Mouse (Mus musculus) heart, postnatal 0 days (tissue): Measurements from ENCODE around the gene Cmas. TPM values are rescaled to one million over a fixed set of nuclear protein-coding genes. Genes with fewer than 3 reads are reported as not detected.

Experiments
- ATAC-seq: fragments of 200-750 bp; cut with Nextera tagmentation; 2 replicates; pipeline ENCODE4 v1.8.0; 2017; ENCODE audit warnings: low read depth, moderate number of reproducible peaks, moderate library complexity; ENCODE audit not compliant: insufficient read depth
- DNase-seq: peaks from one replicate; pipeline ENCODE4 v3.0.0-alpha.2; 2016; ENCODE audit warnings: low spot score
- H3K27ac ChIP-seq: fragments of 300-500 bp; sonication (generic); 2 replicates; pipeline ENCODE4 v1.5.1; 2014; ENCODE audit warnings: low read depth, mild to moderate bottlenecking
- H3K27me3 ChIP-seq: fragments of 300-500 bp; sonication (generic); 2 replicates; pipeline ENCODE4 v1.6.1; 2014; ENCODE audit warnings: low read length, mixed read lengths; ENCODE audit not compliant: control insufficient read depth, insufficient read depth
- H3K36me3 ChIP-seq: fragments of 300-500 bp; sonication (generic); replicated peaks from 2 replicates; pipeline ENCODE4 v1.6.1; 2014; ENCODE audit warnings: low read length, mixed read lengths; ENCODE audit not compliant: control insufficient read depth, insufficient read depth
- H3K4me1 ChIP-seq: fragments of 300-500 bp; sonication (generic); 2 replicates; pipeline ENCODE4 v1.6.1; 2014; ENCODE audit warnings: antibody characterized with exemption; ENCODE audit not compliant: control insufficient read depth, insufficient read depth
- H3K4me2 ChIP-seq: fragments of 300-500 bp; sonication (generic); 2 replicates; pipeline ENCODE4 v1.6.1; 2014; ENCODE audit warnings: low read depth, mild to moderate bottlenecking, low read length, moderate library complexity
- H3K4me3 ChIP-seq: fragments of 300-500 bp; sonication (generic); 2 replicates; pipeline ENCODE4 v1.5.1; 2014; ENCODE audit warnings: low read depth, low read length
- H3K9ac ChIP-seq: fragments of 300-500 bp; sonication (generic); replicated peaks from 2 replicates; pipeline ENCODE4 v1.6.1; 2014; ENCODE audit warnings: low read depth, low read length, mixed read lengths
- H3K9me3 ChIP-seq: fragments of 300-500 bp; sonication (generic); replicated peaks from 2 replicates; pipeline ENCODE4 v1.6.1; 2016; ENCODE audit warnings: low read length; ENCODE audit not compliant: control insufficient read depth
- CTCF ChIP-seq: IDR thresholded peaks from 2 replicates; pipeline ENCODE4 v1.5.1; 2016; ENCODE audit warnings: antibody characterized with exemption, control low read depth, low read depth
- EP300 ChIP-seq: IDR thresholded peaks from 2 replicates; pipeline ENCODE4 v1.6.1; 2016; ENCODE audit warnings: antibody characterized with exemption, low read depth
- WGBS: fragments of 180-500 bp; shearing (Covaris S2); extraction: QIAGEN DNeasy Blood & Tissue Kit; methylation state at CpG from one replicate; pipeline ENCODE4 v1.1.7; 2014; 5-methylcytosine and 5-hydroxymethylcytosine counted together
- polyA plus RNA-seq: library from polyadenylated mRNA; unstranded; fragments of >200 nt; fragmentation: Nextera tagmentation; extraction: Ambion mirVana; gene quantifications from 2 replicates; pipeline ENCODE4 v1.2.1, GENCODE M21; 2015
- total RNA-seq: library from RNA; depleted of rRNA; stranded (reverse); fragments of >200 nt; gene quantifications from 2 replicates; pipeline ENCODE4 v1.2.3, GENCODE M21; 2014; ENCODE audit warnings: low replicate concordance

Cmas gene
- total and polyA plus RNA-seq, 2 experiments from 2014 or later: 30.0 to 47.5 TPM

GRCm38 (mm10) chr6:142715026-142715425, 41.5 kb upstream of the Cmas start:
- no peak overlapping the region for H3K4me3 ChIP-seq
- DNase-seq: no peak
- TF ChIP-seq CTCF: no peak
- TF ChIP-seq EP300: no peak
- no peak overlapping the region for H3K4me2 ChIP-seq
- H3K27ac ChIP-seq: no peak overlapping the region; the same call in 1 of the 2 replicates
- no peak for ATAC-seq
- H3K36me3 ChIP-seq: no peaks in the 10 kb centered on the region
- WGBS: 56% methylated on average over 8 of the region's 8 CpGs
- no peaks in the 10 kb centered on the region for H3K27me3 ChIP-seq
- no peak overlapping the region for H3K9ac ChIP-seq
- no peaks in the 10 kb centered on the region for H3K9me3 ChIP-seq
- H3K4me1 ChIP-seq: no peaks in the 10 kb centered on the region

- Histone ChIP-seq H3K9me3 (no peaks in the 10 kb centered on the region), H3K27me3 (no peaks in the 10 kb centered on the region), H3K27ac (no peak overlapping the region), H3K4me2 (no peak overlapping the region), H3K36me3 (no peaks in the 10 kb centered on the region), H3K4me3 (no peak overlapping the region), H3K9ac (no peak overlapping the region), H3K4me1 (no peaks in the 10 kb centered on the region)
- DNase-seq (no peak), ATAC-seq (no peak)
- no peak for TF ChIP-seq EP300
- TF ChIP-seq CTCF: no peak
- 60% methylated on average over 4 of the region's 4 CpGs for WGBS
Measured at GRCm38 (mm10) chr6:142717186-142717585, 39.3 kb upstream of the Cmas start.

DNA sequence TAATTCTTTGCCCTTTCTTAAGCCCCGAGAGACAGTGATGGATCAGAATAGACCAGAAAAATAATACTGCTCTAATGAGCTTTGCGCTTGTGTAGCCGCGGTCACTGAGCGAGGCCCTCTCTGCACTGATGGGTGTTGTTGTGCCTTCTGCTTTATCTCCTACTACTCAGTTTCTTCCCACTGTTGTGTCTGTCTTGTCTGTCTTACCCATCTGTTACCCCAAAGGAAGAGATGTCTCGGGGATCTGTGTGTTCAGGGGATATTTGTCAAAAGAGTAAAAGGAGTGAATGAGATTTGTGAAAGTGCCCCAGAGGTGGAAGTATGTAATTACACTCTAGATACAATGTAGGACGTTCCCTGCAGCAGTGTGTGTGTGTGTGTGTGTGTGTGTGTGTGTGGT, 38.3 kb upstream of the Cmas start:
- no peaks in the 10 kb centered on the region for H3K9me3 ChIP-seq
- no peak overlapping the region for H3K4me2 ChIP-seq
- H3K27ac ChIP-seq: no peak overlapping the region
- DNase-seq: no peak
- no peaks in the 10 kb centered on the region for H3K27me3 ChIP-seq
- no peaks in the 10 kb centered on the region for H3K36me3 ChIP-seq
- no peak overlapping the region for H3K9ac ChIP-seq
- TF ChIP-seq CTCF: no peak
- TF ChIP-seq EP300: no peak
- no peaks in the 10 kb centered on the region for H3K4me1 ChIP-seq
- H3K4me3 ChIP-seq: no peak overlapping the region
- whole genome bisulfite sequencing: 73% methylated on average over 7 of the region's 7 CpGs
- ATAC-seq: no peak

DNA sequence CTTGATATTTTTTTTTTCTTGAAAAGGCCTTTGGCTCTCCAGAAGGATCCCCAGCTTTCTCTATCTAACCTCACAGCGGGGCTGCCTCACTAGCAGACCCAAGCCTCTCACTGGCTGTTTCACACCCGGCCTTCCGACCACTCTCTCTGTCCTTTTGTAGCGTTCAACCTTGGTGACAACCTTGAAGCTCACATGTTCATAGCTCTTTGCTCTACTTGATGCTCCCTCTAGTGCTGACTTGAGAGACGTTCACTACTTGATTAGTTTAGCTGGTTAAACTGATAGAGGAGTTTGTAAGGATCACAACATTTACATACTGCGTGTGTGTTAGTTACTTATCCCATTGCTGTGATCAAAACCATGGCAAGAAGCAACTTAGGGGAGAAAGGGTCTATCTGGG, 35.8 kb upstream of the Cmas start:
- DNase-seq: peak; percentile 78
- ATAC-seq: peak; percentile 55; the same call in 1 of the 2 replicates
- H3K9ac ChIP-seq: no peak overlapping the region
- no peaks in the 10 kb centered on the region for H3K36me3 ChIP-seq
- no peaks in the 10 kb centered on the region for H3K4me1 ChIP-seq
- peak; percentile 51 for TF ChIP-seq CTCF
- no peak for TF ChIP-seq EP300
- H3K27ac ChIP-seq: no peak overlapping the region
- no peak overlapping the region for H3K4me2 ChIP-seq
- WGBS: 36% methylated on average over 6 of the region's 6 CpGs
- no peak overlapping the region for H3K4me3 ChIP-seq
- H3K27me3 ChIP-seq: no peaks in the 10 kb centered on the region
- no peaks in the 10 kb centered on the region for H3K9me3 ChIP-seq

DNA sequence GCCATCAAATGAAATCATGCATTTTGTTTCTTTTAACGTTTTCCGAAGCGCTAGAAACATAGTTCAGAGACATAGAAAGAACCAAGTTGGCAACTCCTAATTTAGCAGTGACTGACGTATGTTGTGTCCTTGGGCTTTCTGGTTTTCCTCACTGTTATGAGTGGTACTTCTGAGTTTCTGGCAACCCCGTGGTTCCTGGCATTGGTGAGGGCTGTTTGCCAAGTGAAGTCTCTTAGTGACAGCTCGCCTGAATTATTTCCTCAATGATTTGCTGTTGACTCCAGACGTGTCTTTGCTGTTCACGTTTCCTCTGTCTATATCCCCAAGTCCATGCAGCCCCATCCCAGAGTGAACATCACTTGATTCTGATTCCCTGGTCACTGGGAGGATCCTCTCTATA, 34.8 kb upstream of the Cmas start:
- no peaks in the 10 kb centered on the region for H3K27me3 ChIP-seq
- H3K27ac ChIP-seq: no peak overlapping the region
- H3K4me1 ChIP-seq: no peaks in the 10 kb centered on the region
- TF ChIP-seq EP300: no peak
- no peak for TF ChIP-seq CTCF
- no peak overlapping the region for H3K9ac ChIP-seq
- peak; percentile 45; the same call in 1 of the 2 replicates for ATAC-seq
- no peaks in the 10 kb centered on the region for H3K36me3 ChIP-seq
- no peak overlapping the region for H3K4me3 ChIP-seq
- no peak for DNase-seq
- H3K4me2 ChIP-seq: no peak overlapping the region
- WGBS: 51% methylated on average over 8 of the region's 8 CpGs
- H3K9me3 ChIP-seq: no peaks in the 10 kb centered on the region

- Histone ChIP-seq H3K36me3 (no peaks in the 10 kb centered on the region), H3K4me1 (no peaks in the 10 kb centered on the region), H3K9ac (no peak overlapping the region), H3K4me2 (no peak overlapping the region), H3K4me3 (no peak overlapping the region), H3K9me3 (no peaks in the 10 kb centered on the region; the same call in 1 of the 2 replicates), H3K27ac (no peak overlapping the region), H3K27me3 (no peaks in the 10 kb centered on the region)
- TF ChIP-seq EP300: no peak
- no peak for TF ChIP-seq CTCF
- DNase-seq (no peak), ATAC-seq (no peak)
- WGBS: 73% methylated on average over 4 of the region's 4 CpGs
Measured at GRCm38 (mm10) chr6:142726032-142726431, 30.5 kb upstream of the Cmas start.
